Mouse (Mus musculus) spleen, postnatal 10 days (tissue): ENCODE measurements around the gene Fcrl5.

Experiments
- DNase-seq, 2 experiments: peaks; one replicate each; pipeline ENCODE4 v3.0.0; 2021 to 2022; ENCODE audit warnings: low spot score in 2 of 2

Gene Fcrl5

DNA sequence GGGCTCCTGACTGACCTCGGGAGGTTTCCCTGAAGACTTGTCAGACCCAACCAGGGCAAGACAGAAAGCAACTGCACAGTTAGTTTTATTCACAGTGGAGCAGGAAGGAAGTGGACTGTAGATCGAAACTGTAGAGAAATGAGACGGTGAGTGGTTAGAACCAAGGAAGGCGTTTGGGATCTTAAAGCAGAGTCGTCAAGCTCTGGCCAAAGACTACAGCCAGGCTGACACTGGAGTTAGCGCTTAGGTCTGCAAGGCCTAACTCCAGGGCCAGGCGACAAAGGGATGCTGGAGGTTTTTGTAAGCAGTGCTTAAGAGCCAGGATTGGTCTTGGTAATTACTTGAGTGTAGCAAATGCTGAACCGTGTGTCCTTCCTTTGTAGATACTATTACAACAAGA is 93.3 kb downstream of the Fcrl5 start:
- no peak for DNase-seq

DNA sequence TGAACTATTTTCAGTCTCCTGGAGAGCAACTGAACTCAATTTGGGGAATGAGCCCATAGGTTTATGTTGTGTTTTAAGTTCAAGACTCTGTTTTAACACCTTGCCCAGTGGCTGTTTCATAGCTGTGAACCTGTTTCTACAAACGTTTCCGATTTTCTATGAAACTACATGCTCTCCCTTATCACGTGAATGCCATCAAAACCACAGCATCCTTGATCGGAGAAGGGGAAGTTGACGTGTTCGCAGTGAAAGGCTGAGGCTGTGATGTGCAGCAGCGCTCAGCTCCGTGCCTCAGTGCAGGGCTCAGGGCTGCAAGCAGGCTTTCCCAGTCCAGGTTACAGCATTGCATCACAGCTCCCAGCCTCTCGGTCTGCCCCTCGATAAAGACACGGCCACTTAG is 94.0 kb downstream of the Fcrl5 start:
- DNase-seq = peak in 1 of 2 experiments; percentile 42

DNA sequence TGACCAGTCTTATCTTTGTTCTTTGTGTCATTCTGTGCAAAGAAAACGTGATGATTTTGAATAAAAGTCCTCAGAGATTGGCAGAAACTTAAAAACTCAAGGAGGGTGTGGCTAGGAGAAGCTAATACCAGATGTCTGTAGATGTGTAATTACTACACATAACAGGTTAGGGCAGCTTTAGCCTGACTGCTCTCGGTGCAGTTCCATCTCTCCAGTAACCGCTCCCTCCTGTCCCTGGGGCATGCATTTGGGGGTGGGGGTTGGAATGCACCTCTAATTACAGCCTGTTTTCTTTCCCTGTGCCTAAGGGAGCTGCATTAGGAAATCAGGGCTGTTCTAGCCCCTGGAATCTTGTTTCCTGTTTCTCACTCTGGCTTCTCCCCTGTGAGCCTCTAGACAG is 94.7 kb downstream of the Fcrl5 start:
- DNase-seq = no peak

DNA sequence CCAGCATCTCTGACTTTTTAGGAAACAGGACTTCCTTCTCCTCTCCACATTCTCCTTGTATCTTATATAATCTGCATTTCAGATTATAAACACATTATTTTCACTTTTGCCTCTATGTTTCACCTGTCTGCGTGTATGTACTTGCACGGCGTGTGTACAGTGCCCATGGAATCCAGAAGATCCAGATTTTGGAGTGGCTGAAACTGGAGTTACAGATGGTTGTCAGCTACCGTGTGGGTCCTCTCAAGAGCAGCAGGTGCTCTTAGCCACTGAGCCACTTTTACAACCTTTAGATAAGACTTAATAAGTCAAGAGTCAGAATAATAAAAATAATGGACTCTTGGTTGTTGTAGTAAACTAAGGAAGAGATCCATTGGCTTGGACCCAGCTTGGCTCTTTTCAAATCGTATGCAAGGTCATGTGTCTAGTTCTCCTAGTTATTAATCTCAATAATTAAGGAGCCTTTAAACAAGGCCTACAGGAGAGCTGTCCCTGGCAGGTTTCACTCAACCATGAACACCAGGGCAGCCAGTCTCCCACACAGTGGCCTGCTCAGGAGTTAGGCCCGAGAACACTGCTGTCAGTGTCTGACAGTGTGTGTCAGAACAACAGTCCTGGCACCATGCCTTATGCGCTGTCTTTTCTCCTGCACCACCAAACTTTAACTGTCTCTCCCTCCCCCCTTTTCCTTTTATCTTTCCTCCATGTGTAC is 98.2 kb downstream of the Fcrl5 start:
- no peak for DNase-seq

DNA sequence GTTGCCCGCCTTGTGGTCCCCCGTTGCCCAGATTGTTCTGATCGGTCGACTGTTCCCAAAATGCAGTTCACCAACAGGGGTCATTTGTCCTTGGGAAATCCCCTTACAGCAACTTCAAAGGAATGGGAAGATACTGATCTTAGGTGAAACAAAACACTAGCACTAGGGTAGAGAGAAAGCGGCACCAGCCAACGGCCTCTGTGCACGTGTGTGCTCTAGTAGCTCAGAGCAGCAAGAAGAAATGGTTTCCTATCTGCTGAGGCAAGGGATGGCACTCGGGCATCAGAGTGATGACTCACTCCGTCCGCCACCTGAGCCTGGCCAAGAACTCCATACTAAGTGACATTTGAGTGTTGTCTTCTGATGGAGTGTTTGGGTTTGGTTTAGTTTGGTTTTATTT is 102.5 kb downstream of the Fcrl5 start:
- no peak for DNase-seq

DNA sequence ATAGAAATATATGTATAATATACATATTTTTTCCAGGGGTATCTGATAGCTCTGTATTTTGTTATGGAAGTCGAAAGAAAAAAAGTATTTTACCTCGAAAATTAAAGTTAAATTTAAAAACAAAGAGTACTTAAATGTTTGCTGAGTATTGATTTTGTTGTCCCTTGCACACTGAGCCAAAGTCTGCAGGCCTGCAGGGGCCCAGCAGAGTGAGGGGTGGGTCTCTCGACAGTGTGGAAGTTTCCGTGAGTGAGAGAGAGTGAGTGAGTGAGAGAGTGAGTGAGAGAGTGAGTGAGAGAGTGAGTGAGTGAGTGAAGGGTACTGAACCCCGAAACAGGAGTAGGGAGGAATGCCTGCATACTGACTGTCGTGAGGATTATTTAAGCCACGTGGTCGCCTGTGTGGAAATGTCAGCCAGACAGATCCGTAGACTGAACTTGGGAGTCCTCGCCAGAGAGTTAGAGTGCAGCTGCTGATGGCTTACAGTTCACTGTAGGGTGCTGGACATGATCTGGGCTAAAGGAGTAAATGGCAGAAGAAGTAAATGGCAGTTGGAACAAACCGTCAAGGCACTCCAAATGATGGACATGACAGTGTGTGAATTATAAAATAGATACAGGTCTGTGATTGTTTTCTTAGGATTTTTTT is 104.6 kb downstream of the Fcrl5 start:
- no peak for DNase-seq

DNA sequence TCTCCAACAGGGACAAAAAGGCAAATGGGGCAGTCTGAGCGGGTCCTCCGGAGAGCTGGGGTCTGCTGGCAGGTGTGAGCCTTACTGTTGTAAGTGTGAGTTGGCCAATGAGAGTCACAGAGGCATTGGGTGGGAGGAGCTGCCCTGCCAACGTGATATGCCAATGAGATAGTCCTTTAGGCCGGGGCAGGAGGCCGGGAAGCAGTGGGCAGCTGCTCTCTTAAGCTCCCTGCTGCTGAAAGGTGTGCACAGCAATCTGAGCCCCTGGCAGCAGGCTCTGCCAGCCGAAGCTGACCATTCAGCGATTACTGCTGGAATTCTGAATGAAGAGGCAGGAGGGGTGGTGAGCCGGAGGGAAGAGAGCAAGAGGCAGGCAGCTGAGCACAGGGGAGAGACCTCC is 105.1 kb downstream of the Fcrl5 start:
- no peak for DNase-seq

DNA sequence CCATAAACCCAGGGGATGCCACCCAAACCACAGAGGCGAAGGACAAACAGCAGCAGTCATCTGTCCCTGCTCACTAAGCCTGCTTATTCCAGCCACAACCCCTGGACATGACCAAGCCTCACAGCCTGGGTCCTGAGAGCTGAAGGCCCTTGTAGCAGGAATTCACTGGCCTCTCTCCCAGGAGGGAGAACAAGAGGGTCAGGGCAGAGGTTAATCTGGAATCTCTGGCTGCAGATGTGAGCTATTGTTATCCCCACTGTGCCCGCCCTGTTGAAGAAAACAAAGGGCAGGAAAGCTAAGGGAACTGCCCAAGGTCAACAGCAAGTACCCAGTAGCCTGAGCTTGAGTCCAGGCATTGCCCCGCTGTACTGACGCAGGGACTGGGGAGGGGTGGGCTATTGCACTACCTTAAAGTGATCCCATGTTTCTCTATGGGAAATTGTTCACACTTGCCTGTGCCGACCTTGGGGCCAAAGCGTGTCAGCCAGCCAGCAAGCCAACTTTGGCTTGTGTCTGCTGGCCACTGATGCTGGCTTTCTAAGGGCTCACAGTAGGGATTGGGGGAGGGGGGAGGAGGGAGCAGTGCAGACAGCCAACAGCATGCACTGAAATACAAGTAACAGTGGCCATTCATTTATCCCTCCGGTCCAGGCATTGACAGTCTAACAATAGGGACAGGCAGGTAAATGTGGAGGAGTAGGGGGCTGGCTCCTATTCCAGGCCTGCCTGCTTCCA is 107.1 kb downstream of the Fcrl5 start:
- DNase-seq = no peak

DNA sequence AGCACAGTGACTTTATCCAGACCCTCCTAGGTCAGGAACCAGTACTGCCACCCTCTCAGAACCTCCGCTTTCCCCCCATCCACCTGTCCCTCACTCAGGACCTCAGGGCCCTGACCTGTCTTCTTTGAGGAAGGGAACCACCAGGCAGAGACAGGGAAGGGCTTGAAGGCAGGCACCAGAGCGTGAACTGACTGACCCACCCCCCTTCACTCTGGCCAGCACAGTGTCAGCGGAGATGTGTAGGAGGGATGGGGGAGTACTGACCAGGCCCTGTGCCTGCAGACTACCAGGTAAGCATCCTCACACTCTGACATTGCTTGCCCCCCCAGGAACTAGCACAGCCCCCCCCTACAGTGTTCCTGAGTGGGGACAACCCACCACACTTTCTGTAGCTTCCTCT is 110.0 kb downstream of the Fcrl5 start:
- no peak for DNase-seq

DNA sequence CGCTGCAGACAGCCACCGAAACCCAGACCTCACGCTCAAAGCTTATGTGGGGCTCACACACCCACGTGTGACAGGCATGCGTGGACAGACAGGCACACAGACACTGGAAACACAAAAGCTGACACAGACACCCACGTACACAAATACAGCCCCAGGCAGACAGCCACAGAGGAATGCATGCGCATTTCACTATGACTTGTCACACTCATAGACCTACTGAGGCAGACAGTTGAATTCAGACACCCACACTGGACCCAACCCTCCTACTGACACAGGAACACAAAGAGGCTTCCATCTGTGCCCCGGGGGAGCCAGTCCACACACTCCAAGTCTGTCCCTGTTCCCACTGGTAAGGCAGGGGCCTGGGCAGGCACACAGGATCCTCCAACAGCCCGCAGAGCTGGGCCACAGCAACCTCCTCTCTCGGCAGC is 110.7 kb downstream of the Fcrl5 start:
- DNase-seq = no peak

DNA sequence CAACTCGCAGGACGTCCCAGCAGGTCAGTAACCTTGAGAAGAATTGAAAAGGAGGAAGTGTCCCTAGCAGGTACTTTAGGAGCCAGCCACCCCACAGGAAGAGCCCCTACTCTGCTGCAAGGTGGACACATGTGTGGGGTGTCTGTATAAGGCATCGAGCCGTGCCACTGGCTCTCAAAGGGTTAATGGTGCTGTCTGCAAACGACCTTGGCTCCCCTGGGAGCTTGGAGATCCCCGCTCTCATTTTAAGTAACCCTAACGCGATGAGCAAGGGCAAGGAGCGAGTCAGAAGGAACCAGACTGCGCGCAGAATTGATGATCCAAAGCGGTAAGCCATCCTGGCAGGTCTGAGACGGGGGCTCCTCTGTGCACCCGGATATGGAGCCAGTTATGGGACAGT is 114.3 kb downstream of the Fcrl5 start:
- no peak for DNase-seq
